Mouse (Mus musculus): ENCODE measurements around the gene Arid3b. TPM values are rescaled to one million over a fixed set of nuclear protein-coding genes. Genes with fewer than 3 reads are reported as not detected.

Gene Arid3b
- polyA plus RNA-seq, 1 experiment = 42.9 TPM

- no peaks in the 10 kb centered on the region; the same call in none of the 2 replicates for H3K36me3 ChIP-seq (ENCODE audit: control insufficient read depth, insufficient read depth, low read length)
- H3K27ac ChIP-seq (ENCODE audit: control insufficient read depth, insufficient read depth, low read depth, low read length) = no peak overlapping the region
- H3K4me1 ChIP-seq (ENCODE audit: control insufficient read depth, insufficient read depth, low read length) = no peaks in the 10 kb centered on the region
- no peak overlapping the region for H3K4me3 ChIP-seq (ENCODE audit: control insufficient read depth, low read depth, low read length)
- H3K27me3 ChIP-seq (ENCODE audit: control insufficient read depth, insufficient read depth, low read length) = no peaks in the 10 kb centered on the region
- no peak for TF ChIP-seq CTCF (IDR thresholded peaks at IDR 0.05; ENCODE audit: control insufficient read depth, insufficient read depth, insufficient replicate concordance, low read depth, low read length)
- TF ChIP-seq POLR2A (IDR thresholded peaks at IDR 0.05; ENCODE audit: control insufficient read depth, low read depth, low read length) = no peak
Observed at GRCm38 (mm10) chr9:57750901-57751300, 85.7 kb downstream of the Arid3b start.

GRCm38 (mm10) chr9:57748831-57749230 is 87.8 kb downstream of the Arid3b start:
- no peak for TF ChIP-seq POLR2A (IDR thresholded peaks at IDR 0.05; ENCODE audit: control insufficient read depth, low read depth, low read length)
- no peak for TF ChIP-seq CTCF (IDR thresholded peaks at IDR 0.05; ENCODE audit: control insufficient read depth, insufficient read depth, insufficient replicate concordance, low read depth, low read length)
- no peaks in the 10 kb centered on the region for H3K27me3 ChIP-seq (ENCODE audit: control insufficient read depth, insufficient read depth, low read length)
- H3K4me1 ChIP-seq (ENCODE audit: control insufficient read depth, insufficient read depth, low read length) = no peaks in the 10 kb centered on the region
- no peak overlapping the region for H3K4me3 ChIP-seq (ENCODE audit: control insufficient read depth, low read depth, low read length)
- H3K27ac ChIP-seq (ENCODE audit: control insufficient read depth, insufficient read depth, low read depth, low read length) = no peak overlapping the region
- H3K36me3 ChIP-seq (ENCODE audit: control insufficient read depth, insufficient read depth, low read length) = peaks cover 1% of the 10 kb centered on the region

- 0 out of 2 replicates have a peak, but pooled peaks have one; percentile 23 for TF ChIP-seq POLR2A (IDR thresholded peaks at IDR 0.05; ENCODE audit: control insufficient read depth, low read depth, low read length)
- no peak for TF ChIP-seq CTCF (IDR thresholded peaks at IDR 0.05; ENCODE audit: control insufficient read depth, insufficient read depth, insufficient replicate concordance, low read depth, low read length)
- Histone ChIP-seq H3K36me3 (ENCODE audit: control insufficient read depth, insufficient read depth, low read length) (peaks cover 1% of the 10 kb centered on the region), H3K4me3 (ENCODE audit: control insufficient read depth, low read depth, low read length) (no peak overlapping the region)
Observed at GRCm38 (mm10) chr9:57748137-57748536, 88.5 kb downstream of the Arid3b start.

GRCm38 (mm10) chr9:57747067-57747466 is 89.5 kb downstream of the Arid3b start:
- no peak overlapping the region for H3K27ac ChIP-seq (ENCODE audit: control insufficient read depth, insufficient read depth, low read depth, low read length)
- H3K4me1 ChIP-seq (ENCODE audit: control insufficient read depth, insufficient read depth, low read length) = no peaks in the 10 kb centered on the region
- H3K27me3 ChIP-seq (ENCODE audit: control insufficient read depth, insufficient read depth, low read length) = no peaks in the 10 kb centered on the region
- no peak overlapping the region for H3K4me3 ChIP-seq (ENCODE audit: control insufficient read depth, low read depth, low read length)
- TF ChIP-seq POLR2A (IDR thresholded peaks at IDR 0.05; ENCODE audit: control insufficient read depth, low read depth, low read length) = no peak
- no peak for TF ChIP-seq CTCF (IDR thresholded peaks at IDR 0.05; ENCODE audit: control insufficient read depth, insufficient read depth, insufficient replicate concordance, low read depth, low read length)
- H3K36me3 ChIP-seq (ENCODE audit: control insufficient read depth, insufficient read depth, low read length) = peaks cover 1% of the 10 kb centered on the region

More at GRCm38 (mm10) chr9:57748137-57748536, 88.5 kb downstream of the Arid3b start:
- H3K27ac ChIP-seq (ENCODE audit: control insufficient read depth, insufficient read depth, low read depth, low read length) = no peak overlapping the region
- no peaks in the 10 kb centered on the region for H3K4me1 ChIP-seq (ENCODE audit: control insufficient read depth, insufficient read depth, low read length)
- no peaks in the 10 kb centered on the region for H3K27me3 ChIP-seq (ENCODE audit: control insufficient read depth, insufficient read depth, low read length)

- Histone ChIP-seq H3K27me3 (ENCODE audit: control insufficient read depth, insufficient read depth, low read length) (no peaks in the 10 kb centered on the region), H3K4me1 (ENCODE audit: control insufficient read depth, insufficient read depth, low read length) (no peaks in the 10 kb centered on the region), H3K36me3 (ENCODE audit: control insufficient read depth, insufficient read depth, low read length) (peaks cover 1% of the 10 kb centered on the region), H3K27ac (ENCODE audit: control insufficient read depth, insufficient read depth, low read depth, low read length) (no peak overlapping the region), H3K4me3 (ENCODE audit: control insufficient read depth, low read depth, low read length) (no peak overlapping the region)
- TF ChIP-seq CTCF (IDR thresholded peaks at IDR 0.05; ENCODE audit: control insufficient read depth, insufficient read depth, insufficient replicate concordance, low read depth, low read length) (no peak), POLR2A (IDR thresholded peaks at IDR 0.05; ENCODE audit: control insufficient read depth, low read depth, low read length) (no peak)
Observed at GRCm38 (mm10) chr9:57744462-57745091, 92.0 kb downstream of the Arid3b start.

Other genes with a start within 250 kb of the Arid3b start
- gene Ulk3, start 247.3 kb downstream of the Arid3b start, polyA plus RNA-seq (2012; rRNA removed) = 9.2 and 9.5 TPM in 2 replicates
- 0.16 TPM in 1 of 2 replicates, not detected in the other for gene Cplx3, start 230.5 kb downstream of the Arid3b start, polyA plus RNA-seq (2012; rRNA removed)
- gene Lman1l, start 216.0 kb downstream of the Arid3b start, polyA plus RNA-seq (2012; rRNA removed) = 0.06 TPM in 1 of 2 replicates, not detected in the other
- gene Csk, start 183.2 kb downstream of the Arid3b start, polyA plus RNA-seq (2012; rRNA removed) = 13.4 and 13.9 TPM in 2 replicates
- 0.16 and 0.38 TPM in 2 replicates for gene Cyp1a2, start 153.1 kb downstream of the Arid3b start, polyA plus RNA-seq (2012; rRNA removed)
- gene Cyp1a1, start 148.9 kb downstream of the Arid3b start, polyA plus RNA-seq (2012; rRNA removed) = 0.09 and 0.11 TPM in 2 replicates
- gene Edc3, start 128.3 kb downstream of the Arid3b start, polyA plus RNA-seq (2012; rRNA removed) = 8.0 and 8.1 TPM in 2 replicates
- 197 and 224 TPM in 2 replicates for gene Clk3, start 70.9 kb downstream of the Arid3b start, polyA plus RNA-seq (2012; rRNA removed)
- 714 and 753 TPM in 2 replicates for gene Ubl7, start 74.2 kb upstream of the Arid3b start, polyA plus RNA-seq (2012; rRNA removed)
- gene Sema7a, start 103.3 kb upstream of the Arid3b start, polyA plus RNA-seq (2012; rRNA removed) = 23.7 and 27.9 TPM in 2 replicates
- 90.1 and 93.4 TPM in 2 replicates for gene Cyp11a1, start 169.6 kb upstream of the Arid3b start, polyA plus RNA-seq (2012; rRNA removed)
- gene Stra6, start 227.0 kb upstream of the Arid3b start, polyA plus RNA-seq (2012; rRNA removed) = 3.9 and 6.4 TPM in 2 replicates